Mouse (Mus musculus) lung, postnatal 10 days (tissue): ENCODE measurements around the gene Glrb.

Source experiments
- DNase-seq: peaks from one replicate; pipeline ENCODE4 v3.0.0; 2021

Gene Glrb

GRCm38 (mm10) chr3:80913111-80913778, at the start of gene Glrb:
Gene Glrb (minus strand): TSS chr3:80913660.
- DNase-seq = peak; percentile 10

GRCm38 (mm10) chr3:80959965-80960364, 46.5 kb upstream of the Glrb start:
- no peak for DNase-seq

GRCm38 (mm10) chr3:80958591-80958990, 45.1 kb upstream of the Glrb start:
- peak; percentile 51 for DNase-seq

GRCm38 (mm10) chr3:80913779-80914284, 372 bp upstream of the Glrb start:
- DNase-seq = no peak

- no peak for DNase-seq
These were observed 18.5 kb downstream of the Glrb start for GRCm38 (mm10) chr3:80894745-80895480.

GRCm38 (mm10) chr3:80894328-80894727, 19.1 kb downstream of the Glrb start:
- no peak for DNase-seq

GRCm38 (mm10) chr3:80893055-80893690, 20.3 kb downstream of the Glrb start:
- DNase-seq = no peak

- DNase-seq = peak; percentile 56
These were observed 22.4 kb downstream of the Glrb start for GRCm38 (mm10) chr3:80891087-80891486.

GRCm38 (mm10) chr3:80885174-80885573, 28.3 kb downstream of the Glrb start:
- no peak for DNase-seq

- DNase-seq = no peak
These were observed 29.9 kb downstream of the Glrb start for GRCm38 (mm10) chr3:80883601-80884000.

GRCm38 (mm10) chr3:80880660-80881293, 32.7 kb downstream of the Glrb start:
- DNase-seq = no peak

- DNase-seq = no peak
These were observed 34.9 kb downstream of the Glrb start for GRCm38 (mm10) chr3:80878571-80878970.

- no peak for DNase-seq
These were observed 38.6 kb downstream of the Glrb start for GRCm38 (mm10) chr3:80874690-80875353.

- DNase-seq = no peak
These were observed 39.4 kb downstream of the Glrb start for GRCm38 (mm10) chr3:80874081-80874480.

GRCm38 (mm10) chr3:80871472-80872171, 41.8 kb downstream of the Glrb start:
- DNase-seq = no peak

- DNase-seq = no peak
These were observed 46.1 kb downstream of the Glrb start for GRCm38 (mm10) chr3:80867328-80867727.

GRCm38 (mm10) chr3:80852912-80853507, 60.5 kb downstream of the Glrb start:
- DNase-seq = no peak

- no peak for DNase-seq
These were observed 62.5 kb downstream of the Glrb start for GRCm38 (mm10) chr3:80850947-80851346.

- no peak for DNase-seq
These were observed 67.8 kb downstream of the Glrb start for GRCm38 (mm10) chr3:80845634-80846033.

- no peak for DNase-seq
These were observed 73.6 kb downstream of the Glrb start for GRCm38 (mm10) chr3:80839845-80840244.

- DNase-seq = no peak
These were observed 75.9 kb downstream of the Glrb start for GRCm38 (mm10) chr3:80837583-80837982.

- DNase-seq = no peak
These were observed 89.5 kb downstream of the Glrb start for GRCm38 (mm10) chr3:80823975-80824374.
